ENCODE assay signal across 19 mouse cellular contexts in genomic region chr17:49412974-49413373, GRCm38 (mm10). TPM values are rescaled to one million over a fixed set of nuclear protein-coding genes. Genes with fewer than 3 reads are reported as not detected.
DNase-seq lines count a peak whose midpoint lies in the region; ATAC-seq lines count a peak whose summit lies in the region.
"Had no signal": no experiment of that assay in that cellular context is flagged by ENCODE, and none has a peak within 500 bp of the region (broad histone marks: within the 10 kb centered on the region; RNA-seq: fewer than 3 reads in every experiment).

No protein-coding gene starts in this region.

- DNase-seq in thymus, postnatal 0 days (ENCODE audit: low spot score), result peak; percentile 12
- DNase-seq in thymus, postnatal 25 days, result no peak
- no peak for DNase-seq in yolk sac, embryonic 10.5 days (ENCODE audit: low spot score)
- DNase-seq in layer of hippocampus, postnatal 14 days (ENCODE audit: low spot score in 2 of 2), result no peak
- no peak for DNase-seq in left cerebral cortex, adult 8-10 months (ENCODE audit: low spot score in 2 of 2)
- DNase-seq: adrenal gland, adult 8-10 months; adrenal gland, postnatal 25 days; cerebellum, adult 11-12 months; cerebellum, adult 8-10 months; cerebellum, postnatal 36 days; gastrocnemius, postnatal 10 days; gastrocnemius, postnatal 36 days; heart, adult 18-20 months; heart, postnatal 10 days; heart, postnatal 4 days had no signal

- peak; percentile 96 for ATAC-seq in granulocyte monocyte progenitor cell, adult 5-6 weeks (replicated peaks; ENCODE audit: poor library complexity, severe bottlenecking)
- ATAC-seq in megakaryocyte progenitor cell, adult 5-6 weeks (replicated peaks; ENCODE audit: poor library complexity), result peak; percentile 96
- 0 out of 2 replicates have a peak, but pooled peaks have one; percentile 45 for ATAC-seq in neutrophil, adult 5-6 weeks (ENCODE audit: extremely low read depth, insufficient number of reproducible peaks, low FRiP score, poor library complexity, severe bottlenecking)
- ATAC-seq: forebrain, embryonic 15.5 days had no signal

RNA-seq across cellular contexts. Expression of gene Mocs1, which starts 15.2 kb away (rescaled TPM):
- polyA plus RNA-seq in thymus, postnatal 0 days (2015; fragmentation: Nextera tagmentation; extraction: Ambion mirVana), result 2.5 and 3.9 TPM in 2 replicates
- 41.5 and 45.1 TPM in 2 replicates for total RNA-seq in granulocyte monocyte progenitor cell, adult 5-6 weeks (2014; fragmentation: Nextera tagmentation)
- total RNA-seq in granulocyte monocyte progenitor cell, adult 5-6 weeks (2017), result 14.2 and 15.7 TPM in 2 replicates
- 31.7 and 35.7 TPM in 2 replicates for total RNA-seq in megakaryocyte progenitor cell, adult 5-6 weeks (2015)
- total RNA-seq in megakaryocyte progenitor cell, adult 5-6 weeks (2017), result 13.8 and 15.7 TPM in 2 replicates
- 20.7 and 21.1 TPM in 2 replicates for total RNA-seq in neutrophil, adult 5-6 weeks (2017)
- total RNA-seq in layer of hippocampus, postnatal 14 days (2021), result 10 to 100 TPM; 14.5 to 18.9 TPM
- total RNA-seq in left cerebral cortex, adult 8-10 months (2022), result 10 to 100 TPM; 11.7 to 20.4 (median 16.0) TPM

Comparison
In these comparisons a context has a peak if more than half of its experiments do, and no peak if none do; other contexts are left out.
1. ATAC-seq: peak in every context shown above with its lines; median percentile 96 in granulocyte monocyte progenitor cell, adult 5-6 weeks; 96 in megakaryocyte progenitor cell, adult 5-6 weeks; 45 in neutrophil, adult 5-6 weeks.